Mouse (Mus musculus): ENCODE data around the gene Spns2. TPM values are rescaled to one million over a fixed set of nuclear protein-coding genes. Genes with fewer than 3 reads are reported as not detected.

The Spns2 gene
- total and polyA plus RNA-seq, 3 experiments = 0.07 to 0.17 (median 0.14) TPM

DNA sequence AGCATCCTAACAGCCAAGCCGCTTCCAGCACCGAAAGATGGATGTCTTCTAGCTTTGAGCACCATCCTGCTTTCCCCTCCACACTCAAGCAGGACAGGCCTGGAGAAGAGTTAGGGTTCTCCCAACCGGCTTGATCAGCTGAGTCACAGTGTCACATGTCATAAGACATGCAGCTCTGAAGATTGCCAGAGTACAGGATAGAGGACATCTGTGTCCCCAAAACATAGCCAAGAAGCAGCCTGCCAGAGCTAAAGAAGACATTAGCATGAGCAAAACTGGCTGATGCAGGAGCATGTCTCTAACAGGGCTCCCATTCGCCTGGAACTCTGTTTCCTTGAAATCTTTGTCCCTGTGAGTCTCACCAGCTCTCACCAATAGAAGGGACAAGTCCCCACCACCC lies 36.5 kb upstream of the Spns2 start:
- TF ChIP-seq KAT2A (IDR thresholded peaks at IDR 0.05; ENCODE audit: insufficient replicate concordance, low read length) (no peak), POLR2A (IDR thresholded peaks at IDR 0.05; ENCODE audit: low read depth, low read length) (no peak), RAD21 (IDR thresholded peaks at IDR 0.05; ENCODE audit: low read depth, low read length) (no peak), MAZ (IDR thresholded peaks at IDR 0.05; ENCODE audit: low read depth, low read length) (no peak), UBTF (IDR thresholded peaks at IDR 0.05; ENCODE audit: low read depth, low read length) (no peak), USF2 (conservative IDR thresholded peaks at IDR 0.05; ENCODE audit: low read depth, low read length) (no peak), GABPA (IDR thresholded peaks at IDR 0.05; ENCODE audit: insufficient replicate concordance, low read depth, low read length) (no peak), MAX (IDR thresholded peaks at IDR 0.05; ENCODE audit: low read length) (no peak), IRF4 (IDR thresholded peaks at IDR 0.05; ENCODE audit: low read depth, low read length) (no peak), BHLHE40 (IDR thresholded peaks at IDR 0.05; ENCODE audit: low read depth, low read length) (no peak), TBP (conservative IDR thresholded peaks at IDR 0.05; ENCODE audit: low read depth, low read length) (no peak), MAFK (IDR thresholded peaks at IDR 0.05; ENCODE audit: insufficient replicate concordance, low read length) (no peak), RCOR1 (conservative IDR thresholded peaks at IDR 0.05; ENCODE audit: low read depth, low read length) (no peak), ZMIZ1 (IDR thresholded peaks at IDR 0.05; ENCODE audit: low read depth, low read length) (no peak), USF1 (IDR thresholded peaks at IDR 0.05; ENCODE audit: low read depth, low read length) (no peak), EP300 (IDR thresholded peaks at IDR 0.05; ENCODE audit: low read length) (no peak), JUN (IDR thresholded peaks at IDR 0.05; ENCODE audit: insufficient read depth, low read depth, low read length) (no peak), MEF2A (IDR thresholded peaks at IDR 0.05; ENCODE audit: borderline replicate concordance, low read depth, low read length) (no peak)
- in situ Hi-C loops (cut with MboI; ENCODE audit: low pct_ligation_motif_present, low pct_unique_long_range_greater_than_20kb, low sequenced_read_pairs) = loop anchor here (25.0 kb wide), 1 partner anchor 314 kb away; the partner anchor contains the start of genes 4933427D14Rik, Gm43951, Med31 and Txndc17
- dilution Hi-C loops (cut with MboI; ENCODE audit: extremely low pct_ligation_motif_present, extremely low pct_unique_long_range_greater_than_20kb, low sequenced_read_pairs) = no loop called here
- Histone ChIP-seq H3K36me3 (replicated peaks in 1 of 2; ENCODE audit: control insufficient read depth in 1 of 2, insufficient read depth in 1 of 2, low read length in 1 of 2) (no peaks in the 10 kb centered on the region), H3K4me3 (replicated peaks in 1 of 3; ENCODE audit: low read depth in 2 of 3, low read length in 2 of 3, poor library complexity in 1 of 3) (no peak overlapping the region), H3K4me1 (ENCODE audit: control insufficient read depth in 1 of 2, insufficient read depth in 2 of 2) (peaks cover 0 to 35% of the 10 kb centered on the region in 2 experiments; a peak in 3 of 4 replicates), H3K27me3 (replicated peaks) (no peaks in the 10 kb centered on the region), H3K27ac (ENCODE audit: insufficient read depth, low read depth) (no peak overlapping the region), H3K79me2 (replicated peaks; ENCODE audit: control insufficient read depth, extremely low read depth, insufficient read depth, poor library complexity, severe bottlenecking) (no peaks in the 10 kb centered on the region), H3K9ac (ENCODE audit: insufficient read depth, low read depth) (no peak overlapping the region), H3K9me3 (replicated peaks; ENCODE audit: low read length) (no peaks in the 10 kb centered on the region), H3K4me2 (ENCODE audit: insufficient read depth, low read depth, poor library complexity, severe bottlenecking) (no peak overlapping the region)
- no peak for DNase-seq (ENCODE audit: extremely low read depth)

DNA sequence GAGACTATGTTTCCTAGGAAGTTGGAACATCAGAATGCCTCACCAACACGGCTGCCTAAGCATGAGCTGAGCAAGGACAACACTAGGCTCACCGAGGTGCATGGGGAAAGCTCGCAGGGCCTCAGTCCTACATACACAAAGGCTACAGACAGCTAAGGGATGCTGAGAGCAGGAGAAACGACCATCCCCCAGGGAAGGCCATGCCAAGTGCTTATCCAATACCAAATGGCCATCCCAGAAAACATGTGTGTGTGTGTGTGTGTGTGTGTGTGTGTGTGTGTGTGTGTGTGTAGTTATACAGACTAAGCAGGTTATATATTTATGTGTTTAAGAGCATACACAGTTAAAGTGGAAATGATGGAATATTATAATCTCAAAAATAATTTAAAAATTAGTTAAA lies 34.0 kb upstream of the Spns2 start:
- no peaks in the 10 kb centered on the region for H3K27me3 ChIP-seq (replicated peaks)
- in situ Hi-C loops (cut with MboI; ENCODE audit: low pct_ligation_motif_present, low pct_unique_long_range_greater_than_20kb, low sequenced_read_pairs) = no loop called here

More for the DNA sequence above, 34.0 kb upstream of the Spns2 start:
- no peak overlapping the region for H3K9ac ChIP-seq (ENCODE audit: insufficient read depth, low read depth)
- H3K27ac ChIP-seq (ENCODE audit: insufficient read depth, low read depth) = no peak overlapping the region
- no peak overlapping the region for H3K4me3 ChIP-seq (replicated peaks in 1 of 3; ENCODE audit: low read depth in 2 of 3, low read length in 2 of 3, poor library complexity in 1 of 3)
- TF ChIP-seq POLR2AphosphoS2 (IDR thresholded peaks at IDR 0.05; ENCODE audit: low read depth, low read length) = no peak
- TF ChIP-seq CTCF (conservative IDR thresholded peaks at IDR 0.05 in 1 of 2, IDR thresholded peaks at IDR 0.05 in 1 of 2; ENCODE audit: low read depth in 2 of 2, low read length in 2 of 2) = no peak
- no peak for TF ChIP-seq TCF12 (IDR thresholded peaks at IDR 0.05; ENCODE audit: low read depth, low read length)
- no peak for TF ChIP-seq NRF1 (IDR thresholded peaks at IDR 0.05; ENCODE audit: low read depth, low read length)
- no peak for TF ChIP-seq UBTF (IDR thresholded peaks at IDR 0.05; ENCODE audit: low read depth, low read length)
- TF ChIP-seq IRF4 (IDR thresholded peaks at IDR 0.05; ENCODE audit: low read depth, low read length) = no peak
- no peak for TF ChIP-seq JUND (conservative IDR thresholded peaks at IDR 0.05; ENCODE audit: low read depth, low read length)
- no peak for TF ChIP-seq ELF1 (IDR thresholded peaks at IDR 0.05; ENCODE audit: low read depth, low read length)
- no peak for TF ChIP-seq ZNF384 (IDR thresholded peaks at IDR 0.05; ENCODE audit: low read depth, low read length)
- no peak for TF ChIP-seq RCOR1 (conservative IDR thresholded peaks at IDR 0.05; ENCODE audit: low read depth, low read length)
- TF ChIP-seq CHD2 (IDR thresholded peaks at IDR 0.05; ENCODE audit: low read length) = no peak
- no peak for TF ChIP-seq PAX5 (IDR thresholded peaks at IDR 0.05; ENCODE audit: low read length)
- no peak for TF ChIP-seq ZKSCAN1 (IDR thresholded peaks at IDR 0.05; ENCODE audit: borderline replicate concordance, low read depth, low read length)
- no peak for TF ChIP-seq ZMIZ1 (IDR thresholded peaks at IDR 0.05; ENCODE audit: low read depth, low read length)
- no peak for TF ChIP-seq CHD1 (IDR thresholded peaks at IDR 0.05; ENCODE audit: low read depth, low read length)
- no peak for TF ChIP-seq TBP (conservative IDR thresholded peaks at IDR 0.05; ENCODE audit: low read depth, low read length)
- TF ChIP-seq RAD21 (IDR thresholded peaks at IDR 0.05; ENCODE audit: low read depth, low read length) = no peak
- no peaks in the 10 kb centered on the region for H3K9me3 ChIP-seq (replicated peaks; ENCODE audit: low read length)
- dilution Hi-C loops (cut with MboI; ENCODE audit: extremely low pct_ligation_motif_present, extremely low pct_unique_long_range_greater_than_20kb, low sequenced_read_pairs) = no loop called here
- H3K79me2 ChIP-seq (replicated peaks; ENCODE audit: control insufficient read depth, extremely low read depth, insufficient read depth, poor library complexity, severe bottlenecking) = no peaks in the 10 kb centered on the region
- DNase-seq (ENCODE audit: extremely low read depth) = no peak
- no peak overlapping the region for H3K4me2 ChIP-seq (ENCODE audit: insufficient read depth, low read depth, poor library complexity, severe bottlenecking)
- peaks cover 2 to 18% of the 10 kb centered on the region in 2 experiments for H3K4me1 ChIP-seq (ENCODE audit: control insufficient read depth in 1 of 2, insufficient read depth in 2 of 2)
- no peaks in the 10 kb centered on the region for H3K36me3 ChIP-seq (replicated peaks in 1 of 2; ENCODE audit: control insufficient read depth in 1 of 2, insufficient read depth in 1 of 2, low read length in 1 of 2)

Data from CH12.LX (cell line).